Mouse (Mus musculus) embryonic facial prominence, embryonic 11.5 days (tissue): ENCODE results near the gene Plcg2. TPM values are rescaled to one million over a fixed set of nuclear protein-coding genes. Genes with fewer than 3 reads are reported as not detected.

Source experiments
- ATAC-seq: fragments of 200-750 bp; cut with Nextera tagmentation; replicated peaks from 2 replicates; pipeline ENCODE4 v1.8.0; 2017; ENCODE audit warnings: low read depth; ENCODE audit not compliant: insufficient number of reproducible peaks, low FRiP score, low TSS enrichment
- DNase-seq: peaks from one replicate; pipeline ENCODE4 v3.0.0-alpha.2; 2015; ENCODE audit warnings: low spot score
- H3K27ac ChIP-seq: fragments of 300-500 bp; sonication (generic); replicated peaks from 2 replicates; pipeline ENCODE4 v1.5.1; 2014; ENCODE audit warnings: mild to moderate bottlenecking, low read depth, low read length, control low read depth
- H3K27me3 ChIP-seq: fragments of 300-500 bp; sonication (generic); 2 replicates; pipeline ENCODE4 v1.6.1; 2014; ENCODE audit warnings: mild to moderate bottlenecking, low read length, moderate library complexity, mixed read lengths; ENCODE audit not compliant: control insufficient read depth, insufficient read depth
- H3K36me3 ChIP-seq: fragments of 300-500 bp; sonication (generic); replicated peaks from 2 replicates; pipeline ENCODE4 v1.6.1; 2014; ENCODE audit warnings: low read depth, mild to moderate bottlenecking, low read length, moderate library complexity, mixed read lengths; ENCODE audit not compliant: control insufficient read depth, insufficient read depth
- H3K4me1 ChIP-seq: fragments of 300-500 bp; sonication (generic); 2 replicates; pipeline ENCODE4 v1.6.1; 2014; ENCODE audit warnings: low read length, mixed read lengths; ENCODE audit not compliant: control insufficient read depth, insufficient read depth
- H3K4me2 ChIP-seq: fragments of 300-500 bp; sonication (generic); 2 replicates; pipeline ENCODE4 v1.6.1; 2014; ENCODE audit warnings: low read depth, mild to moderate bottlenecking, control low read depth, low read length, moderate library complexity
- H3K4me3 ChIP-seq: fragments of 300-500 bp; sonication (generic); 2 replicates; pipeline ENCODE4 v1.5.1; 2014; ENCODE audit warnings: low read depth, low read length, control low read depth
- H3K9ac ChIP-seq: fragments of 300-500 bp; sonication (generic); replicated peaks from 2 replicates; pipeline ENCODE4 v1.6.1; 2014; ENCODE audit warnings: mild to moderate bottlenecking, control low read depth, low read length
- H3K9me3 ChIP-seq: fragments of 300-500 bp; sonication (generic); replicated peaks from 2 replicates; pipeline ENCODE4 v1.6.1; 2016; ENCODE audit warnings: mild to moderate bottlenecking, low read length, inconsistent platforms, mixed read lengths; ENCODE audit not compliant: control insufficient read depth
- WGBS: fragments of 180-500 bp; shearing (Covaris S2); extraction: QIAGEN DNeasy Blood & Tissue Kit; methylation state at CpG from one replicate; pipeline ENCODE4 v1.1.7; 2014; 5-methylcytosine and 5-hydroxymethylcytosine counted together
- polyA plus RNA-seq: library from polyadenylated mRNA; unstranded; fragments of >200 nt; fragmentation: Nextera tagmentation; extraction: Ambion mirVana; gene quantifications from 2 replicates; pipeline ENCODE4 v1.2.1, GENCODE M21; 2014

The Plcg2 gene
- polyA plus RNA-seq, 1 experiment from 2014 or later, result 1.8 TPM

- H3K4me1 ChIP-seq, result no peaks in the 10 kb centered on the region
- no peaks in the 10 kb centered on the region for H3K36me3 ChIP-seq
- ATAC-seq, result no peak
- H3K9me3 ChIP-seq, result no peaks in the 10 kb centered on the region
- WGBS, result 81% methylated on average over 7 of the region's 7 CpGs
- no peak for DNase-seq
- H3K27ac ChIP-seq, result no peak overlapping the region
- no peak overlapping the region for H3K4me2 ChIP-seq
- no peak overlapping the region for H3K9ac ChIP-seq
- H3K27me3 ChIP-seq, result no peaks in the 10 kb centered on the region
- no peak overlapping the region for H3K4me3 ChIP-seq
These were observed 22.3 kb upstream of the Plcg2 start for GRCm38 (mm10) chr8:117475819-117476218.

GRCm38 (mm10) chr8:117478082-117478481 is 20.0 kb upstream of the Plcg2 start:
- ATAC-seq, result no peak
- H3K36me3 ChIP-seq, result no peaks in the 10 kb centered on the region
- H3K4me1 ChIP-seq, result no peaks in the 10 kb centered on the region
- H3K4me2 ChIP-seq, result no peak overlapping the region
- H3K9ac ChIP-seq, result no peak overlapping the region
- no peak for DNase-seq
- no peak overlapping the region for H3K4me3 ChIP-seq
- H3K27me3 ChIP-seq, result no peaks in the 10 kb centered on the region
- H3K27ac ChIP-seq, result no peak overlapping the region
- H3K9me3 ChIP-seq, result no peaks in the 10 kb centered on the region

- no peak for DNase-seq
- no peak for ATAC-seq
- H3K9ac ChIP-seq, result no peak overlapping the region
- WGBS, result 92% methylated on average over 9 of the region's 9 CpGs
- H3K9me3 ChIP-seq, result no peaks in the 10 kb centered on the region
- no peaks in the 10 kb centered on the region for H3K4me1 ChIP-seq
- no peak overlapping the region for H3K4me2 ChIP-seq
- H3K27me3 ChIP-seq, result no peaks in the 10 kb centered on the region
- no peak overlapping the region for H3K27ac ChIP-seq
- H3K36me3 ChIP-seq, result no peaks in the 10 kb centered on the region
- H3K4me3 ChIP-seq, result no peak overlapping the region
These were observed 18.1 kb upstream of the Plcg2 start for GRCm38 (mm10) chr8:117479996-117480395.

GRCm38 (mm10) chr8:117480516-117480915 is 17.6 kb upstream of the Plcg2 start:
- Histone ChIP-seq H3K9me3 (no peaks in the 10 kb centered on the region), H3K9ac (no peak overlapping the region), H3K27ac (no peak overlapping the region), H3K4me2 (no peak overlapping the region), H3K4me3 (no peak overlapping the region), H3K36me3 (no peaks in the 10 kb centered on the region), H3K27me3 (no peaks in the 10 kb centered on the region), H3K4me1 (no peaks in the 10 kb centered on the region)
- DNase-seq, result peak; percentile 39
- 55% methylated on average over 5 of the region's 5 CpGs for WGBS
- no peak for ATAC-seq

- Histone ChIP-seq H3K9ac (no peak overlapping the region), H3K9me3 (no peaks in the 10 kb centered on the region), H3K4me2 (no peak overlapping the region), H3K36me3 (no peaks in the 10 kb centered on the region), H3K27ac (no peak overlapping the region), H3K4me1 (no peaks in the 10 kb centered on the region), H3K27me3 (no peaks in the 10 kb centered on the region), H3K4me3 (no peak overlapping the region)
- WGBS, result 83% methylated on average over 5 of the region's 5 CpGs
- no peak for DNase-seq
- no peak for ATAC-seq
These were observed 16.3 kb upstream of the Plcg2 start for GRCm38 (mm10) chr8:117481830-117482229.

- DNase-seq (no peak), ATAC-seq (no peak)
- Histone ChIP-seq H3K4me2 (no peak overlapping the region), H3K9me3 (no peaks in the 10 kb centered on the region), H3K4me1 (no peaks in the 10 kb centered on the region), H3K27ac (no peak overlapping the region), H3K9ac (no peak overlapping the region), H3K4me3 (no peak overlapping the region), H3K36me3 (no peaks in the 10 kb centered on the region), H3K27me3 (no peaks in the 10 kb centered on the region)
- 88% methylated on average over 8 of the region's 8 CpGs for WGBS
These were observed 13.4 kb upstream of the Plcg2 start for GRCm38 (mm10) chr8:117484731-117485130.

- no peak for ATAC-seq
- no peak overlapping the region for H3K4me3 ChIP-seq
- DNase-seq, result no peak
- WGBS, result 78% methylated on average over 1 of the region's 1 CpGs
- no peaks in the 10 kb centered on the region for H3K27me3 ChIP-seq
- no peaks in the 10 kb centered on the region for H3K36me3 ChIP-seq
- H3K27ac ChIP-seq, result no peak overlapping the region
- H3K4me2 ChIP-seq, result no peak overlapping the region
- no peak overlapping the region for H3K9ac ChIP-seq
- H3K4me1 ChIP-seq, result no peaks in the 10 kb centered on the region
- H3K9me3 ChIP-seq, result no peaks in the 10 kb centered on the region
These were observed 12.8 kb upstream of the Plcg2 start for GRCm38 (mm10) chr8:117485316-117485715.

GRCm38 (mm10) chr8:117488246-117489005 is 9.7 kb upstream of the Plcg2 start:
- no peak overlapping the region for H3K4me2 ChIP-seq
- no peaks in the 10 kb centered on the region for H3K27me3 ChIP-seq
- no peaks in the 10 kb centered on the region for H3K36me3 ChIP-seq
- H3K9me3 ChIP-seq, result no peaks in the 10 kb centered on the region
- DNase-seq, result no peak
- no peak overlapping the region for H3K4me3 ChIP-seq
- H3K9ac ChIP-seq, result no peak overlapping the region
- no peaks in the 10 kb centered on the region for H3K4me1 ChIP-seq
- H3K27ac ChIP-seq, result no peak overlapping the region
- 83% methylated on average over 10 of the region's 10 CpGs for WGBS
- no peak for ATAC-seq
